Mouse (Mus musculus) heart, postnatal 0 days (tissue): Measurements from ENCODE around the gene Mdfi. TPM values are rescaled to one million over a fixed set of nuclear protein-coding genes. Genes with fewer than 3 reads are reported as not detected.
"Not testable (repeated sequence)": the region's sequence is repeated elsewhere in the genome, so short reads cannot be mapped to it uniquely, and the experiment has no call there.

Experiments
- ATAC-seq: fragments of 200-750 bp; cut with Nextera tagmentation; 2 replicates; pipeline ENCODE4 v1.8.0; 2017; ENCODE audit warnings: low read depth, moderate number of reproducible peaks, moderate library complexity; ENCODE audit not compliant: insufficient read depth
- DNase-seq: peaks from one replicate; pipeline ENCODE4 v3.0.0-alpha.2; 2016; ENCODE audit warnings: low spot score
- H3K27ac ChIP-seq: fragments of 300-500 bp; sonication (generic); 2 replicates; pipeline ENCODE4 v1.5.1; 2014; ENCODE audit warnings: low read depth, mild to moderate bottlenecking
- H3K27me3 ChIP-seq: fragments of 300-500 bp; sonication (generic); 2 replicates; pipeline ENCODE4 v1.6.1; 2014; ENCODE audit warnings: low read length, mixed read lengths; ENCODE audit not compliant: control insufficient read depth, insufficient read depth
- H3K36me3 ChIP-seq: fragments of 300-500 bp; sonication (generic); replicated peaks from 2 replicates; pipeline ENCODE4 v1.6.1; 2014; ENCODE audit warnings: low read length, mixed read lengths; ENCODE audit not compliant: control insufficient read depth, insufficient read depth
- H3K4me1 ChIP-seq: fragments of 300-500 bp; sonication (generic); 2 replicates; pipeline ENCODE4 v1.6.1; 2014; ENCODE audit warnings: antibody characterized with exemption; ENCODE audit not compliant: control insufficient read depth, insufficient read depth
- H3K4me2 ChIP-seq: fragments of 300-500 bp; sonication (generic); 2 replicates; pipeline ENCODE4 v1.6.1; 2014; ENCODE audit warnings: low read depth, mild to moderate bottlenecking, low read length, moderate library complexity
- H3K4me3 ChIP-seq: fragments of 300-500 bp; sonication (generic); 2 replicates; pipeline ENCODE4 v1.5.1; 2014; ENCODE audit warnings: low read depth, low read length
- H3K9ac ChIP-seq: fragments of 300-500 bp; sonication (generic); replicated peaks from 2 replicates; pipeline ENCODE4 v1.6.1; 2014; ENCODE audit warnings: low read depth, low read length, mixed read lengths
- H3K9me3 ChIP-seq: fragments of 300-500 bp; sonication (generic); replicated peaks from 2 replicates; pipeline ENCODE4 v1.6.1; 2016; ENCODE audit warnings: low read length; ENCODE audit not compliant: control insufficient read depth
- CTCF ChIP-seq: IDR thresholded peaks from 2 replicates; pipeline ENCODE4 v1.5.1; 2016; ENCODE audit warnings: antibody characterized with exemption, control low read depth, low read depth
- EP300 ChIP-seq: IDR thresholded peaks from 2 replicates; pipeline ENCODE4 v1.6.1; 2016; ENCODE audit warnings: antibody characterized with exemption, low read depth
- WGBS: fragments of 180-500 bp; shearing (Covaris S2); extraction: QIAGEN DNeasy Blood & Tissue Kit; methylation state at CpG from one replicate; pipeline ENCODE4 v1.1.7; 2014; 5-methylcytosine and 5-hydroxymethylcytosine counted together
- polyA plus RNA-seq: library from polyadenylated mRNA; unstranded; fragments of >200 nt; fragmentation: Nextera tagmentation; extraction: Ambion mirVana; gene quantifications from 2 replicates; pipeline ENCODE4 v1.2.1, GENCODE M21; 2015
- total RNA-seq: library from RNA; depleted of rRNA; stranded (reverse); fragments of >200 nt; gene quantifications from 2 replicates; pipeline ENCODE4 v1.2.3, GENCODE M21; 2014; ENCODE audit warnings: low replicate concordance

Mdfi gene
- total and polyA plus RNA-seq, 2 experiments from 2014 or later: 6.2 to 64.6 TPM

DNA sequence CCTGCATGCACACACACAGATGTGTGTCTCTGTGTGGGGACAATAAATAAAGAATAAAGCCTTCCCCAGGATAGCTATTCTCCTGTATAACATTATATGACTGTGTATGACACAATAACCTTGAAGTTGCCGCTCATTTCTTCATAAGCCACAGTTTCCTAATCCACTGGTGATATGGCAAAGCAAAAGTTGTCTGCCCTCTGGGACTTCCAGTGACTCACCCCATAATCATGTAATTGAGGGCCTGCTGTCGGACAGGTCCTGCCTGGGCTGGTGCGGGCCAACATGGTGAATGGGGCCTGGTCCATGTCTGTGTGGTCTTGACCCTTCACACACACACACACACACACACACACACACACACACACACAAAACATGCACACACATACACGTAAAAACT, 19.3 kb upstream of the Mdfi start:
- no peak for TF ChIP-seq CTCF
- no peak for TF ChIP-seq EP300
- no peak overlapping the region for H3K4me3 ChIP-seq
- H3K27me3 ChIP-seq: no peaks in the 10 kb centered on the region
- H3K36me3 ChIP-seq: no peaks in the 10 kb centered on the region
- no peak overlapping the region for H3K27ac ChIP-seq
- DNase-seq (no peak), ATAC-seq (no peak)
- no peak overlapping the region for H3K9ac ChIP-seq
- no peak overlapping the region for H3K4me2 ChIP-seq
- H3K4me1 ChIP-seq: peaks cover 22% of the 10 kb centered on the region
- H3K9me3 ChIP-seq: no peaks in the 10 kb centered on the region
- 75% methylated on average over 4 of the region's 4 CpGs for whole genome bisulfite sequencing

DNA sequence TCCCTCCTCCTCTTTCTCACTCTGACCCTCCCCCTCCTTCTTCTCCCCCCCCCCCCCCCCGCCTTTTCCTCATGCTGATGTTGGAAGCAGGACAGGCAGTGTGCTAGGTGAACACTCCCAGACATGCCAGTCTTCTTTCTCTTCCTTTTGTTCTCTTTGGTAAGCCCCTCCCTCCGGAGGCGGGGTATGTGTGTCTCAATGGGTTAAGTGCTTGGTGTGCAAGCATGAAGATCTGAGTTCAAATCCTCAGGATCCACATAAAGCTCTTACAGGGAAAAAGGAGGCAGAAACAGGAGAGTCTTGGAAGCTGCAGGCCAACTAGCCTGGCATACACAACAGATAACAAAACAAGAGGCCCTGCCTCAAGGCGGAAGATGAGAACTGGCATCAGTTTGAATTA, 18.8 kb upstream of the Mdfi start:
- DNase-seq: no peak
- Histone ChIP-seq H3K9ac (no peak overlapping the region), H3K36me3 (no peaks in the 10 kb centered on the region), H3K9me3 (no peaks in the 10 kb centered on the region), H3K4me3 (no peak overlapping the region), H3K27me3 (no peaks in the 10 kb centered on the region), H3K4me1 (peaks cover 22% of the 10 kb centered on the region), H3K4me2 (no peak overlapping the region), H3K27ac (no peak overlapping the region)
- 97% methylated on average over 3 of the region's 4 CpGs for WGBS
- ATAC-seq: no peak
- no peak for TF ChIP-seq CTCF
- no peak for TF ChIP-seq EP300

DNA sequence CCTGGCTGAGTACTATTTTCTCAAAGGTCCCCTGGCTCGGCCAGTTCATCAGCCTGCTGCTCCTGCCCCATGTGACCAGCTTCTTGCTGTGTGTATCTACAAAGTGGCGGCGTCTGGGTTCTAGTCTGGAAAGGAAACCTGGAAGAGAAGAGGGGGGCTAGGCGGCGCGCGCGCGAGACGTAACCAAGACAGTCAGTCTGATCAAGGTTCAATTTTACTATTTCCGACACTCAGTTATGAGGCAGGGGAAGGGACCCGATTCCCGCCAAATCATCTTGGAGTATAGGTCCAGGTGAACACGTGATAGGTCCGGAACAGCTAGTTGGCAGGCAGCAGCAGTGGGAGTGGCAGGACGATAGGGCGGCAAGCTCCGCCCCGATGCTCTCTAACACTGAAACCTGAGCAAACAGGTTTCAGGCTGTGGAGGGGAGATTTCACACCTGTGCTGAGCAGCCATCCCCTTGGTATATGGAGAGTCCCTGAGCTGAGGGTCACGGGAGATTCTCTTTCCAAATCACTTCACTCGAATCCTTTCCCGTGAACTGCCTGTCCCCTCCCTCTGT, 17.4 kb upstream of the Mdfi start:
- not testable (repeated sequence) for DNase-seq, H3K9me3 ChIP-seq, H3K36me3 ChIP-seq, H3K27me3 ChIP-seq, ATAC-seq, H3K27ac ChIP-seq
- Histone ChIP-seq H3K4me2 (peak overlapping the region; percentile 43), H3K9ac (0 out of 2 replicates have a peak overlapping the region, but pooled peaks have one; percentile 26), H3K4me1 (peaks cover 22% of the 10 kb centered on the region), H3K4me3 (peak overlapping the region; percentile 21)
- WGBS: 16% methylated on average over 22 of the region's 22 CpGs

DNA sequence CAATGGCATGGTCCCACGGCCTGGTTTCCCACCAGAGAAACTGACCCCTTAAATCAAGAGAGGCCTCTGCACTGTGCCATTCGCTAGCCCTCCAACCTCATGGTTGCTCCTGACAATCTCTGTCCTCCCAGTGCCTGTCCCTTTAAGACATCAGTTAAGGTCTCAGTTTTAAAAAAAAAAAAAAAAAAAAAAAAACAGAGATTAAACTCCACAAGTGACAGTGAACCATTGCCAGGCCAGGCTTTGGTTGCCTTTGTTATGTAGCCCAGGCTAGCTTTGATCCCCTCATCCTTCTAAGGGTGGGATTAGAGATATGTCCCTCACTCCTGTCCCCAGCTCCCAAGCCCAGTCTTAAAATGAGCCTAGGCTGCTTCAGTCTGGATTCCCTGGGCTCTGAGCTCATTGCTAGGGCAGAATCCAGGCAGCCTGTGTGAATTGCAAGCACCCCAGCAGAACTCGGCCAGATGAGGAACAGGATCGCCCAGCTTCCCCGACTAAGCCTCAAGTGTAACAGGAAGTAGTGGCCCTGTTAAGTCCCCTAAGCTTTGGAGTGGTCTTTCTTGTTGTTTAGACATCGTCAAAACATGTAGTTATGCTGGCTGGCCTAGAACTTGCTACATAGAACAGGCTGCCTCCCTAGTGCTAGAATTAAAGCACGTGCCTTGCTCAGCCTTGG, 16.3 kb upstream of the Mdfi start:
- Histone ChIP-seq H3K9ac (no peak overlapping the region), H3K27ac (peak overlapping the region; percentile 84)
- 69% methylated on average over 7 of the region's 7 CpGs for WGBS

DNA sequence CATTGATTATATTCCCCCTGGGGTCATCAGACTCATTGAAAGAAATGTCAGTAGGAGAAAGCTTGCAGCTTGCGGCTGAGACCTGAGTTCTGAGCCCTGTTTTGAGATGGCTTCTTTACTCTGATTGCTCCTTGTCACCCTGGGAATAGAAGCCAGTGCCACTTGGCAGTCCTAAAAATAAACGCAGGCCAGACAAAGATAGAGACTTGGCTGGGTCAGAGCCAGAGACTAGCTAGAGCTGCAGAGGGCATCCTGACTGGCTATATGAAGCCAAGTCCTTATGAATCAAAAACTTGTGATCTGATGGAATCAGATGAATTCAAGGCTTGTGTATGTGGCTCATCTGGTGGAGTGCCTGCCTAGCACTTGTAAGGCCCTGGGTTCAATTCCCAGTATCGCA, 15.5 kb upstream of the Mdfi start:
- ATAC-seq (peak; percentile 77), DNase-seq (peak; percentile 89)
- no peaks in the 10 kb centered on the region for H3K9me3 ChIP-seq
- H3K27me3 ChIP-seq: no peaks in the 10 kb centered on the region
- no peak for TF ChIP-seq CTCF
- TF ChIP-seq EP300: peak; percentile 30; the same call in 1 of the 2 replicates
- WGBS: 42% methylated on average over 3 of the region's 3 CpGs
- no peak overlapping the region for H3K9ac ChIP-seq
- no peak overlapping the region for H3K4me3 ChIP-seq
- H3K36me3 ChIP-seq: no peaks in the 10 kb centered on the region
- H3K27ac ChIP-seq: peak overlapping the region; percentile 84
- H3K4me2 ChIP-seq: no peak overlapping the region
- H3K4me1 ChIP-seq: peaks cover 22% of the 10 kb centered on the region

More for the DNA sequence above, 16.3 kb upstream of the Mdfi start:
- no peak for ATAC-seq
- Histone ChIP-seq H3K36me3 (no peaks in the 10 kb centered on the region), H3K4me3 (no peak overlapping the region), H3K27me3 (no peaks in the 10 kb centered on the region), H3K9me3 (no peaks in the 10 kb centered on the region), H3K4me1 (peaks cover 22% of the 10 kb centered on the region), H3K4me2 (no peak overlapping the region)
- TF ChIP-seq EP300: no peak
- no peak for TF ChIP-seq CTCF
- no peak for DNase-seq

DNA sequence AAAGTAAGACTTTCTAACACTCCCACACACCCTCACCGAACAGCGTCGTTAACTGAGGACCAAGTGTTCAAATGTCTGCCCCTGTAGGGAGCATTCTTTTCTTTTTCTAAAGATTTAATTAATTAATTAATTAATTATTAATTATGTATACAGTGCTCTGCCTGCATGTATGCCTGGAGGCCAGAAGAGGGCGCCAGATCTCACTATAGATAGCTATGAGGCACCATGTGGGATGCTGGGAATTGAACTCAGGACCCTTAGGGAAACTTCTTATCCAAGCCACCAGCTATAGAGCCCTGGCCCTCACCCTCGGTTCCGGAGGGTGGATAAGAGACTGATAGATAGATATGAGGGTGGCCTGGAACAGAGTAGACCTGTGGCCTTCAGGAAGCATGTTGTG, 13.5 kb upstream of the Mdfi start:
- H3K4me1 ChIP-seq: peaks cover 22% of the 10 kb centered on the region
- no peak for TF ChIP-seq EP300
- TF ChIP-seq CTCF: no peak
- no peaks in the 10 kb centered on the region for H3K36me3 ChIP-seq
- H3K9me3 ChIP-seq: no peaks in the 10 kb centered on the region
- H3K9ac ChIP-seq: no peak overlapping the region
- no peaks in the 10 kb centered on the region for H3K27me3 ChIP-seq
- WGBS: 81% methylated on average over 6 of the region's 6 CpGs
- H3K4me3 ChIP-seq: no peak overlapping the region
- no peak overlapping the region for H3K27ac ChIP-seq
- no peak overlapping the region for H3K4me2 ChIP-seq
- DNase-seq: no peak
- no peak for ATAC-seq
